Mouse (Mus musculus) hindbrain, embryonic 11.5 days (tissue): ENCODE results near the gene Gcg. TPM values are rescaled to one million over a fixed set of nuclear protein-coding genes. Genes with fewer than 3 reads are reported as not detected.

ENCODE experiments used
- ATAC-seq: fragments of 200-750 bp; cut with Nextera tagmentation; 2 replicates; pipeline ENCODE4 v1.8.0; 2017; ENCODE audit warnings: mild to moderate bottlenecking, moderate TSS enrichment, moderate library complexity; ENCODE audit not compliant: low FRiP score
- DNase-seq: peaks from one replicate; pipeline ENCODE4 v3.0.0-alpha.2; 2015; ENCODE audit warnings: low spot score
- H3K27ac ChIP-seq: fragments of 300-500 bp; sonication (generic); 2 replicates; pipeline ENCODE4 v1.5.1; 2014; ENCODE audit warnings: mild to moderate bottlenecking, low read depth, low read length
- H3K27me3 ChIP-seq: fragments of 300-500 bp; sonication (generic); 2 replicates; pipeline ENCODE4 v1.6.1; 2014; ENCODE audit warnings: mild to moderate bottlenecking, low read length, moderate library complexity, mixed read lengths; ENCODE audit not compliant: control insufficient read depth, insufficient read depth
- H3K36me3 ChIP-seq: fragments of 300-500 bp; sonication (generic); 2 replicates; pipeline ENCODE4 v1.6.1; 2014; ENCODE audit warnings: mild to moderate bottlenecking, low read length, moderate library complexity, mixed read lengths; ENCODE audit not compliant: control insufficient read depth, insufficient read depth
- H3K4me1 ChIP-seq: fragments of 300-500 bp; sonication (generic); replicated peaks from 2 replicates; pipeline ENCODE4 v1.6.1; 2014; ENCODE audit warnings: low read length, mixed read lengths; ENCODE audit not compliant: control insufficient read depth, insufficient read depth
- H3K4me2 ChIP-seq: fragments of 300-500 bp; sonication (generic); replicated peaks from 2 replicates; pipeline ENCODE4 v1.6.1; 2014; ENCODE audit warnings: mild to moderate bottlenecking, low read depth, low read length
- H3K4me3 ChIP-seq: fragments of 300-500 bp; sonication (generic); 2 replicates; pipeline ENCODE4 v1.5.1; 2014; ENCODE audit warnings: low read depth, low read length
- H3K9ac ChIP-seq: fragments of 300-500 bp; sonication (generic); 2 replicates; pipeline ENCODE4 v1.6.1; 2014; ENCODE audit warnings: low read depth, low read length
- H3K9me3 ChIP-seq: fragments of 300-500 bp; sonication (generic); 2 replicates; pipeline ENCODE4 v1.6.1; 2016; ENCODE audit warnings: low read length; ENCODE audit not compliant: control insufficient read depth
- WGBS: fragments of 180-500 bp; shearing (Covaris S2); extraction: QIAGEN DNeasy Blood & Tissue Kit; methylation state at CpG from one replicate; pipeline ENCODE4 v1.1.7; 2014; 5-methylcytosine and 5-hydroxymethylcytosine counted together
- polyA plus RNA-seq: library from polyadenylated mRNA; unstranded; fragments of >200 nt; fragmentation: Nextera tagmentation; extraction: Ambion mirVana; gene quantifications from 2 replicates; pipeline ENCODE4 v1.2.1, GENCODE M21; 2014

Gene Gcg
- polyA plus RNA-seq, 1 experiment from 2014 or later = not detected

DNA sequence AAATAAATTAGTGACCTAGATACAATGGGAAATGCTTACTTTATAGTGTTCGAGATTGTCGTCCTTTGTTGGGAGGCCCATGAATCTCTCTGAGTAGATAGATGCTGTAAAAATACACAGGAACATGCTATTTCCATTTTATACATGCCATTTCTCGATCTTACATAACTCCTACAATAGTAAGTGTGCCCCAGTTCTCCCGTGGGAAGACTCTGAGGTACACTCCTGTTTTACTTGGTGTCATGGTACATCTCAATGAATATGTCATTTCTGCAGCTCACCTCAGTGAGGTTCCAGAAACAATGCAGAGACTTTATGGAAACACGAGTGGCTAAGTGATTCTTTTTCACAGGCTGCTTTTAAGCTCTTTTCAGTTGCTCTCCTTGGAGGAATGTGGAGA lies 19.9 kb upstream of the Gcg start:
- H3K27ac ChIP-seq = no peak overlapping the region
- H3K4me1 ChIP-seq = no peaks in the 10 kb centered on the region
- H3K36me3 ChIP-seq = no peaks in the 10 kb centered on the region
- H3K9me3 ChIP-seq = no peaks in the 10 kb centered on the region
- no peak overlapping the region for H3K4me2 ChIP-seq
- WGBS = 83% methylated on average over 5 of the region's 5 CpGs
- H3K9ac ChIP-seq = no peak overlapping the region
- ATAC-seq (no peak), DNase-seq (no peak)
- no peaks in the 10 kb centered on the region for H3K27me3 ChIP-seq
- no peak overlapping the region for H3K4me3 ChIP-seq

- DNase-seq (no peak), ATAC-seq (no peak)
- Histone ChIP-seq H3K27me3 (no peaks in the 10 kb centered on the region), H3K4me1 (no peaks in the 10 kb centered on the region), H3K9ac (no peak overlapping the region), H3K9me3 (no peaks in the 10 kb centered on the region), H3K36me3 (no peaks in the 10 kb centered on the region), H3K4me2 (no peak overlapping the region), H3K4me3 (no peak overlapping the region), H3K27ac (no peak overlapping the region)
- WGBS = 84% methylated on average over 4 of the region's 4 CpGs
These were observed 19.1 kb upstream of the Gcg start for GRCm38 (mm10) chr2:62502516-62502915.

DNA sequence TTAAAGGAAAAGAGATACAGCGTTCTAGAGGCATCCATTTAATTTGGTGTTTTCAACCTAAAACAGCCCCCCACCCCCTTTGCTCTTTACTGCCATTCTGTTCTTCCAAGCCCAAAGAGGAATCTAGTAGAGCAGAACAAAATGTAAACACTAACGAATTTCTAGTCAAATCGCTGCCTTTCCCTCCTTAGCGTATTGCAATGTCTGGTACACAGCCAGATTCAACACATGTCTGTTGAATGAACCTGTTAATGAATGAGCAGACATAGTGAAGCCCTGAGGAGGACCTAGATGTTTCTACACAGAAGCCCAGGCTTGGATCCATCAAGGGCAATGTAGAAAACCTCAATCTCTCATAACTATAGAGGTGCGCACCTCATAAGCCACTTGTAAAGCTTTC lies 15.4 kb upstream of the Gcg start:
- H3K4me2 ChIP-seq = no peak overlapping the region
- H3K9ac ChIP-seq = no peak overlapping the region
- DNase-seq (no peak), ATAC-seq (no peak)
- no peak overlapping the region for H3K4me3 ChIP-seq
- no peaks in the 10 kb centered on the region for H3K27me3 ChIP-seq
- H3K27ac ChIP-seq = no peak overlapping the region
- H3K9me3 ChIP-seq = no peaks in the 10 kb centered on the region
- WGBS = 91% methylated on average over 5 of the region's 5 CpGs
- H3K36me3 ChIP-seq = no peaks in the 10 kb centered on the region
- no peaks in the 10 kb centered on the region for H3K4me1 ChIP-seq

GRCm38 (mm10) chr2:62498086-62498485 lies 14.6 kb upstream of the Gcg start:
- no peaks in the 10 kb centered on the region for H3K27me3 ChIP-seq
- no peaks in the 10 kb centered on the region for H3K4me1 ChIP-seq
- DNase-seq (no peak), ATAC-seq (no peak)
- no peak overlapping the region for H3K4me3 ChIP-seq
- H3K36me3 ChIP-seq = no peaks in the 10 kb centered on the region
- no peak overlapping the region for H3K9ac ChIP-seq
- H3K4me2 ChIP-seq = no peak overlapping the region
- WGBS = 81% methylated on average over 4 of the region's 4 CpGs
- H3K9me3 ChIP-seq = no peaks in the 10 kb centered on the region
- no peak overlapping the region for H3K27ac ChIP-seq

DNA sequence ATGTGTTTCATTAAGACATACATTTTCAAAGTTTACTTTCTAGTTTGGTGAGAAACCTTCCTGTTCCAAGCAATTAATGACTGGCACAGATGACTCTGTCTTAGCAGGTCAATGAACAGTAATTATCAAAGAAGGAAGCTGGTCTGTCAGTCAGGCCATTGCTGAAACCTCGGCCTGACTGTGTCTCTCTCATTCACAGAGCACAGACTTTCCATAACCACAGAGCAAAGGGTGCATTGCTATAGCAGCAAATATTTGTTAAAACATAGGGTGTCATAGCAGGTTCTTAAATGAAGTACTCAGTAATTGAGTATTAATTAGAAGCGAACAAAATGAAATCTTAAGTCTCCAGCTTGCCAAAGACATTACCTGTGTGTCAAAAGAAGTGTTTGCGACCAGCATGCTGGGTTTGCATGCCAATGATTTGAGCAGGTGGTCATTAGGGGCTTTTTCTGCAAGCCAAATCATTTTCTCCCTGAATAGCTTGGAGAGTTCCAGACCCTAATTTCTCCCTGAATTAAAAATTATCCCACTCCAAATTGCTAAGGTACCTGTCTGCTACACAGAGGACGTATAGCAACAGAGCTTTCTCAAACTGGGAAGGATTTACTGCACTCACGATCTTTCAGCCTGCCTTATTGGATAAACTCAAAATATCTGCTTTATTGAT lies 14.0 kb upstream of the Gcg start:
- Histone ChIP-seq H3K36me3 (no peaks in the 10 kb centered on the region), H3K4me2 (no peak overlapping the region), H3K27ac (no peak overlapping the region), H3K9ac (no peak overlapping the region), H3K9me3 (no peaks in the 10 kb centered on the region), H3K27me3 (no peaks in the 10 kb centered on the region), H3K4me3 (no peak overlapping the region), H3K4me1 (no peaks in the 10 kb centered on the region)
- DNase-seq (no peak), ATAC-seq (no peak)
- WGBS = 84% methylated on average over 5 of the region's 5 CpGs

GRCm38 (mm10) chr2:62495407-62495806 lies 12.0 kb upstream of the Gcg start:
- Histone ChIP-seq H3K4me2 (no peak overlapping the region), H3K9me3 (no peaks in the 10 kb centered on the region), H3K27ac (no peak overlapping the region), H3K4me1 (no peaks in the 10 kb centered on the region), H3K27me3 (no peaks in the 10 kb centered on the region), H3K9ac (no peak overlapping the region), H3K36me3 (no peaks in the 10 kb centered on the region), H3K4me3 (no peak overlapping the region)
- no peak for DNase-seq
- ATAC-seq = no peak
- 85% methylated on average over 4 of the region's 4 CpGs for WGBS

- no peaks in the 10 kb centered on the region for H3K36me3 ChIP-seq
- H3K9ac ChIP-seq = no peak overlapping the region
- no peaks in the 10 kb centered on the region for H3K9me3 ChIP-seq
- no peaks in the 10 kb centered on the region for H3K4me1 ChIP-seq
- no peak for DNase-seq
- no peaks in the 10 kb centered on the region for H3K27me3 ChIP-seq
- H3K27ac ChIP-seq = no peak overlapping the region
- H3K4me2 ChIP-seq = no peak overlapping the region
- no peak overlapping the region for H3K4me3 ChIP-seq
- ATAC-seq = no peak
- WGBS = 91% methylated on average over 6 of the region's 6 CpGs
These were observed 6.4 kb upstream of the Gcg start for GRCm38 (mm10) chr2:62489832-62490231.

DNA sequence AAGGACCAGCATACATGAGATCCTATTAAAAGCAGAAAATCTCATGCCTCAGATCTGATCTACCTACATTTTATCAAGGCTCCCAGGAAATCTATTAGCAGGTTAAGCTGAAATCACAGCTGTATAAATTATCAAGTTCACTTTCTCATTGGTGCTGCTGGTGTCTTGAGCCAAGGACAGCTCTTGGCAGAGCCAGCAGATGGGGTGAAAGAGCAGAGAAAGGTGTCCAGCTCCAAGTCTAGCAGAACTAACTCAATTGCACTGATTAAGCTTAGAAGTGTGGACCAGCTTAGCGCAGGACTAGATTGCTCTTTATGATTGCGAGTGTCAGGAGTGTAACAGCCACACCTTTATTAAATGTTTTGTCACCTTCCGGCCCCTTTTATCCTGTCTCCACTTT lies 1.5 kb upstream of the Gcg start:
- Histone ChIP-seq H3K4me2 (no peak overlapping the region), H3K9ac (no peak overlapping the region), H3K27ac (no peak overlapping the region), H3K27me3 (no peaks in the 10 kb centered on the region), H3K4me3 (no peak overlapping the region), H3K36me3 (no peaks in the 10 kb centered on the region), H3K9me3 (no peaks in the 10 kb centered on the region), H3K4me1 (no peaks in the 10 kb centered on the region)
- whole genome bisulfite sequencing = 81% methylated on average over 3 of the region's 3 CpGs
- no peak for DNase-seq
- ATAC-seq = no peak

- H3K9ac ChIP-seq = no peak overlapping the region
- no peak overlapping the region for H3K4me2 ChIP-seq
- H3K4me1 ChIP-seq = no peaks in the 10 kb centered on the region
- H3K27me3 ChIP-seq = no peaks in the 10 kb centered on the region
- ATAC-seq (0 out of 2 replicates have a peak, but pooled peaks have one; percentile 63), DNase-seq (no peak)
- H3K36me3 ChIP-seq = no peaks in the 10 kb centered on the region
- H3K27ac ChIP-seq = no peak overlapping the region
- 83% methylated on average over 9 of the region's 9 CpGs for WGBS
- no peak overlapping the region for H3K4me3 ChIP-seq
- H3K9me3 ChIP-seq = no peaks in the 10 kb centered on the region
These were observed 2.9 kb downstream of the Gcg start for GRCm38 (mm10) chr2:62480285-62481198.
